Mouse (Mus musculus): ENCODE results near the gene Wdr18. TPM values are rescaled to one million over a fixed set of nuclear protein-coding genes. Genes with fewer than 3 reads are reported as not detected.

The Wdr18 gene
- polyA plus RNA-seq, 2 experiments from 2014 or later: 65.1 to 77.5 TPM

DNA sequence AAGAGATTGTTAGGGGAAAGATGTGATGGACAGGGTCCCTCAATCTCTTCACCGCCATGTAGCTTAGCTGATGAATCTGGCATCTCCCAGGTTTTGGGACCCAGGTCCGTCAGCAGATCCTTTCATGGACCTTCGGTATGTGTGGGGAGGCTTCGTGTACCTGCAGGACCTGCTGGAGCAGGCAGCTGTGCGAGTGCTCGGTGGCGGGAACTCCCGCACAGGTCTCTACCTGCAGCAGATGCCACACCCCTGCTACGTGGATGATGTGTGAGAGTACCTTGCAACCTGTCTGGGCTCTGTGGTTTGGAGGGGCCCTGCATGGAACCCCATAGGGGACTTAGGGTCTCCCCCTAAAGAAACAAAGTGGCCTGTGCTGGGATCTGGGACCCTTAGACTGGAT, 42.0 kb downstream of the Wdr18 start:
- no peak for ATAC-seq

GRCm38 (mm10) chr10:80002829-80003228, 42.9 kb downstream of the Wdr18 start:
- no peak for ATAC-seq

DNA sequence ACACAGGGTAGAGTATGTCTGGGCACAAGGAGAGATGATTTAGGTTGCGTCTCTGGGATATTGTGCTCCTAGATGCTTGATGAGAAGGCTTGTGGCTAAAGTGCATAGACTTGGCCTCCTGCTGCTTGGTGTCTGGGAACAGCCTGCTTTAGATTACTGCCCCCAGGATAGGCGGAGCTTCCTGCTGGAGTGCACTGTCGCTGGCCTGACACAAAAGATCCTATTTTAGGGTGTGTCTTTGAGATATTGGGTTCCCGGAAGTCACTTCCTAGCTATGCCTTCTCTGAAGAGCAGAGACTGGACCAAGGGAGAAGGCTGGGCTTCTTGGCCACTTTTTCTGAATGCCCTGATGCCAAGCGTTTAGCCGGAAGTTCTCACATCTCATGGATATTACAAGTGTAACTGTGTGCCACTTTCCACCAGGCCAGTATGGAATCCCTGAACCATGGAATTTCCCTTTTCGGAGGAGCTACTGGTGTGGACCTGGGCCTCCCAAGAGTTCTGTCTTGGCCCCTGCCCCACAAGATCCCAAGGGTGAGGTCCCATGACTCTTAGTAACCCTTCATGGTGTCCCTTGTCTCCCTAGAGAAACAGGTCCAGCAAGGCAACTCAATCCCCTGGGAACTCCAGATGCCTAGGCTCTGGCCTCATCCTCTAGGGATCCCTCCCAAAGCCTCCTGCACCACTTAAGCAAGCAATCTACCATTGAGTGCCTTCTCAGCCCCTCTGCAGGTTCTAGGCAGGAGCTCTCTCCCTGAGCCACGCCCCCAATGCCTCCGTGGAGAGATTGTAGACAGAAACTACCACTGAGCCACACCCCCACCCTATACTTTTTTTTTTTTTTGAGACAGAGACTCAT, 43.7 kb downstream of the Wdr18 start:
- no peak for ATAC-seq

- no peak for ATAC-seq
Observed at GRCm38 (mm10) chr10:80004233-80004705, 44.3 kb downstream of the Wdr18 start.

- no peak for ATAC-seq
Observed at GRCm38 (mm10) chr10:80011740-80012139, 51.8 kb downstream of the Wdr18 start.

DNA sequence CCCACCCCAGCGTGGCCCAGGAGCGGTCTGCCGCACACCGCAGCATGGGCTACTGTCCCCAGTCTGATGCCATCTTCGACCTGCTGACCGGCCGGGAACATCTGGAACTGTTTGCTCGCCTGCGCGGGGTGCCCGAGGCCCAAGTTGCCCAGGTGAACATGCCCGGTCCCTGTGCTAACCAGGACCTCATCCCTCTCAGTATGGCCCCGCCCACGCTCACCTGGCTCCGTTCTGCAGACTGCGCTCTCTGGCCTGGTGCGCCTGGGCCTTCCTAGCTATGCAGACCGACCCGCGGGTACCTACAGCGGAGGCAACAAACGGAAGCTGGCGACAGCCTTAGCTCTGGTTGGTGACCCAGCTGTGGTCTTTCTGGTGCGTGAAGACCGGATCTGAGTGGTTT, 53.7 kb downstream of the Wdr18 start:
- ATAC-seq: no peak

DNA sequence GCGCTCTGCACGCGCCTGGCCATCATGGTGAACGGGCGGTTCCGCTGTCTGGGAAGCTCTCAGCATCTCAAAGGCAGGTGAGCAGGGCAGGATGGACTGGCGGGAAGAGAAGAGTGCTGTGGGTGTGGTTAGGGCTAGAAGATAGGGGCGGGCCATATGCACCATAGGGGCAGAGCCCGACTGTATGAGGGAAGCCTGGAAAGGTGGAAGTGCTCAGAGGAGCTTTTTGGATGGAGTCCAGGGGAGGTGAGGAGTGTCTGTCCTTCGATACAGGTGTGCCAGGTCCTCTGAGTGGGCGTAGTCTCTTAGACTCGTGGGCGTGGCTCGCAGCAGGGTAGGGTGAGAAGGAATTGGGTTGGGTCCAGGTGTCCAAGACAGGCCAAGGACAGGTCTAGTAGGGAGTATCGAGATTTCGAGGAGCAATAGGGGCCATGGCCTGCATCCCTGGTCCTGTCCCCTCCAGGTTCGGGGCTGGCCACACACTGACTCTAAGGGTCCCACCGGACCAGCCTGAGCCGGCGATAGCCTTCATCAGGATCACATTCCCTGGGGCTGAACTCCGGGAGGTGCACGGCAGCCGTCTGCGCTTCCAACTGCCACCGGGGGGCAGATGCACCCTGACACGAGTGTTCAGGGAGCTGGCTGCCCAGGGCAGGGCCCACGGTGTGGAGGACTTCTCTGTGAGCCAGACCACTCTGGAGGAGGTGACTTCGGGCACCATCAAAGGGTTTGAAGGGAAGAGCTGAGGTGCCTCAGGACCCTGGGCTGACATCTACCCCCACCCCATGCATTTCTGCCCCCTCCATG, 54.7 kb downstream of the Wdr18 start:
- no peak for ATAC-seq

GRCm38 (mm10) chr10:80015583-80015982, 55.6 kb downstream of the Wdr18 start:
- no peak for ATAC-seq

- peak; percentile 86 for ATAC-seq
Observed at GRCm38 (mm10) chr10:80016511-80016910, 56.6 kb downstream of the Wdr18 start, which contains the start of gene Arhgap45. Gene Arhgap45 (plus strand): TSS chr10:80016653.

GRCm38 (mm10) chr10:80016931-80017330, 57.0 kb downstream of the Wdr18 start:
- peak; percentile 28 for ATAC-seq

- ATAC-seq: peak; percentile 60
Observed at GRCm38 (mm10) chr10:80017361-80017760, 57.4 kb downstream of the Wdr18 start.

DNA sequence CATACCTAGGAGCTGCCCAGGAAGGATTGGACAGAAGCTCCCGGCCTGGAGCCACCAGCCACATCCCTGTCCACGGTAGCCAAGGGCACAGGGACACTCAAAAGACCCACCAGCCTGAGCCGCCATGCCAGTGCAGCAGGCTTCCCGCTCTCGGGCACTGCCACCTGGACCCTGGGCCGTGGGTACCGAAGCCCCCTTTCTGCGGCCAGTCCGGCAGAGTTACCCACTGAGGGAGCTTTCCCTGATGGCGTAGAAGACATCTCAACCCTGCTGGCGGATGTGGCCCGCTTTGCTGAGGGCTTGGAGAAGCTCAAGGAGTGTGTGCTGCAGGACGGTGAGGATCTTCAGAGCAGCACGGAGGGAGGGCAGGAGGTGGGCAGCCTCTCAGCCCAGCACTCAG, 57.8 kb downstream of the Wdr18 start:
- no peak for ATAC-seq

DNA sequence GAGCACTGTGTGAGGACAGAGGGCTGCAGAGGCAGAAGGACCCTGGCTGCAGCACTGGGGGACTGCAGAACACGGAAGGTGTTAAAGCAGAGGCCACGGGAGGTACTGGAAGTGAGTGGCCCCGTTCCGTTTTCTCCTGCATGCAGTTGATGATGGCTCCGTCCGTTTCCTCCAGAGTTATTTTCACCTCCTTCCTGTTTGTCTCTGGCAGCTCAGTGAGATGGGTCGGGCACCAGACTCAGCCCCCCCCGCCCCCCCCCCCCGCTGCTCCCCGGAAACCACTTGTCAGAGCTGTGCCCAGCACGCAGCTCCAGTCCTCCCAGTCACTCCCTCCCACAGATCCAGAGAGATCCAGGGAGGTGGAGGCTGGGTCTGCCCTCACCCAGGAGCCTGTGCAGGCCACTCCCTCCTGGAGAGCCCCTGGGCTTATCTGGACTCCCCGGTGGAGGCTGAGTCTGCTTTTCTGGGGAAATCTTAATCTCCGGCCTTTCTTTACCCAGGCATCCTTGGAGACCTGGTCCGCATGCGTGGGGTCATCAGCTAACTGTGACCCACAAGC, 58.9 kb downstream of the Wdr18 start:
- peak; percentile 21 for ATAC-seq

- ATAC-seq: no peak
Observed at GRCm38 (mm10) chr10:80019471-80020131, 59.6 kb downstream of the Wdr18 start.

Other genes with a start within 250 kb of the Wdr18 start
- gene Hcn2, start 243.5 kb upstream of the Wdr18 start, polyA plus RNA-seq (2017; shearing (Covaris generic)): not detected
- gene Polrmt, start 213.6 kb upstream of the Wdr18 start, polyA plus RNA-seq (2017; shearing (Covaris generic)): 10 to 100 TPM; 18.0 to 23.4 TPM
- not detected for gene Fgf22, start 205.1 kb upstream of the Wdr18 start, polyA plus RNA-seq (2017; shearing (Covaris generic))
- gene Rnf126, start 193.2 kb upstream of the Wdr18 start, polyA plus RNA-seq (2017; shearing (Covaris generic)): 1 to 10 TPM; 3.4 to 3.5 TPM
- under 1 TPM in 1 of 2 experiments, not detected in 1; 0.53 TPM for gene Fstl3, start 182.9 kb upstream of the Wdr18 start, polyA plus RNA-seq (2017; shearing (Covaris generic))
- gene Prss57, start 169.2 kb upstream of the Wdr18 start, polyA plus RNA-seq (2017; shearing (Covaris generic)): not detected
- under 1 TPM in 1 of 2 experiments, not detected in 1; 0.23 TPM for gene Palm, start 166.6 kb upstream of the Wdr18 start, polyA plus RNA-seq (2017; shearing (Covaris generic))
- gene Misp, start 139.2 kb upstream of the Wdr18 start, polyA plus RNA-seq (2017; shearing (Covaris generic)): under 1 TPM in 1 of 2 experiments, not detected in 1; 0.27 TPM
- 100 to 1,000 TPM; 103 to 274 TPM for gene Ptbp1, start 105.7 kb upstream of the Wdr18 start, polyA plus RNA-seq (2017; shearing (Covaris generic))
- not detected for gene Prtn3, start 85.7 kb upstream of the Wdr18 start, polyA plus RNA-seq (2017; shearing (Covaris generic))
- gene Plppr3, start 85.5 kb upstream of the Wdr18 start, polyA plus RNA-seq (2017; shearing (Covaris generic)): 1 to 10 TPM; 2.1 to 4.5 TPM
- gene Elane, start 73.9 kb upstream of the Wdr18 start, polyA plus RNA-seq (2017; shearing (Covaris generic)): not detected
- not detected for gene Cfd, start 69.3 kb upstream of the Wdr18 start, polyA plus RNA-seq (2017; shearing (Covaris generic))
- gene Med16, start 51.2 kb upstream of the Wdr18 start, polyA plus RNA-seq (2017; shearing (Covaris generic)): 1 to 10 TPM; 5.0 to 7.7 TPM
- not detected for gene Gm26602, start 49.3 kb upstream of the Wdr18 start, polyA plus RNA-seq (2017; shearing (Covaris generic))
- under 1 TPM in 1 of 2 experiments, not detected in 1; 0.09 TPM for gene Kiss1r, start 43.2 kb upstream of the Wdr18 start, polyA plus RNA-seq (2017; shearing (Covaris generic))
- 100 to 1,000 TPM in 1 of 2 experiments, 10 to 100 TPM in 1; 93.5 to 104 TPM for gene R3hdm4, start 38.9 kb upstream of the Wdr18 start, polyA plus RNA-seq (2017; shearing (Covaris generic))
- gene Arid3a, start 33.1 kb upstream of the Wdr18 start, polyA plus RNA-seq (2017; shearing (Covaris generic)): 1 to 10 TPM; 2.7 to 3.3 TPM
- under 1 TPM in 1 of 2 experiments, not detected in 1; 0.58 TPM for gene Grin3b, start 10.6 kb downstream of the Wdr18 start, polyA plus RNA-seq (2017; shearing (Covaris generic))
- gene Tmem259, start 24.2 kb downstream of the Wdr18 start, polyA plus RNA-seq (2017; shearing (Covaris generic)): 1 to 10 TPM; 1.2 to 2.5 TPM
- 100 to 1,000 TPM; 904 to 969 TPM for gene Cnn2, start 28.4 kb downstream of the Wdr18 start, polyA plus RNA-seq (2017; shearing (Covaris generic))
- 10 to 100 TPM; 11.4 to 16.4 TPM for gene Abca7, start 36.3 kb downstream of the Wdr18 start, polyA plus RNA-seq (2017; shearing (Covaris generic))
- gene Arhgap45, start 56.5 kb downstream of the Wdr18 start, polyA plus RNA-seq (2017; shearing (Covaris generic)): 100 to 1,000 TPM; 233 to 369 TPM
- gene Polr2e, start 79.6 kb downstream of the Wdr18 start, polyA plus RNA-seq (2017; shearing (Covaris generic)): 100 to 1,000 TPM; 194 to 220 TPM
- 100 to 1,000 TPM; 450 to 480 TPM for gene Gpx4, start 87.0 kb downstream of the Wdr18 start, polyA plus RNA-seq (2017; shearing (Covaris generic))
- 10 to 100 TPM; 28.4 to 54.8 TPM for gene Sbno2, start 145.4 kb downstream of the Wdr18 start, polyA plus RNA-seq (2017; shearing (Covaris generic))
- gene Stk11, start 155.7 kb downstream of the Wdr18 start, polyA plus RNA-seq (2017; shearing (Covaris generic)): 10 to 100 TPM; 19.2 to 30.7 TPM
- 100 to 1,000 TPM; 303 to 370 TPM for gene Atp5d, start 178.5 kb downstream of the Wdr18 start, polyA plus RNA-seq (2017; shearing (Covaris generic))
- 1 to 10 TPM; 1.3 to 1.4 TPM for gene Cbarp, start 180.7 kb downstream of the Wdr18 start, polyA plus RNA-seq (2017; shearing (Covaris generic))
- gene Midn, start 188.1 kb downstream of the Wdr18 start, polyA plus RNA-seq (2017; shearing (Covaris generic)): 1 to 10 TPM; 4.6 to 8.2 TPM
- 100 to 1,000 TPM; 124 to 272 TPM for gene Cirbp, start 205.8 kb downstream of the Wdr18 start, polyA plus RNA-seq (2017; shearing (Covaris generic))
- gene 1600002K03Rik, start 212.8 kb downstream of the Wdr18 start, polyA plus RNA-seq (2017; shearing (Covaris generic)): 10 to 100 TPM; 21.6 to 23.5 TPM
- gene Efna2, start 219.3 kb downstream of the Wdr18 start, polyA plus RNA-seq (2017; shearing (Covaris generic)): under 1 TPM in 1 of 2 experiments, not detected in 1; 0.28 TPM